Mouse (Mus musculus): Measurements from ENCODE around the gene Tbc1d13. TPM values are rescaled to one million over a fixed set of nuclear protein-coding genes. Genes with fewer than 3 reads are reported as not detected.
A peak's percentile ranks its signal among the peaks of the same experiment; 100 is the strongest.
"Not testable (repeated sequence)": the region's sequence is repeated elsewhere in the genome, so short reads cannot be mapped to it uniquely, and the experiment has no call there.

Tbc1d13 gene
- polyA plus RNA-seq, 1 experiment from 2014 or later: 14.6 TPM

DNA sequence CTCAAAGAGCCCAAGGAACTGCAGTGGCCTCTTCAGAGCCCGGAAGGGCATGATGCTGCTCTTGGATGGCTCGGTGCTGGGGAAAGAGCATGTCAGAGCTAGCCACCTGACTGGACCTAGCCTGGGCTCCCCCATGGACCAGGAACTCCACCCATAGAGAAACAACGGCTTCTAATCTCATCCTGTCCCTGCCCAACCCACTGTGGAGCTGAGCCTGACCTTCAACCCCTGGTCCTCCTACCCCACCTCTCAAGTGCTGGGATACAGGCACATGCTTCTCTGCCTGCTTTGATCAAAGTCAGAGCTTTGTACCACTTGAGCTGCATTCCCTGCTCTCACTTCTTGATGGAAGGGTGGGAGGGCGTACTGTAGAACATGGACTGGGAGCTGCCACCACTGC lies 25.3 kb upstream of the Tbc1d13 start:
- Histone ChIP-seq H3K4me2 (no peak overlapping the region), H3K4me3 (no peak overlapping the region), H3K4me1 (replicated peaks) (no peaks in the 10 kb centered on the region), H3K9me3 (no peaks in the 10 kb centered on the region), H3K36me3 (peaks cover 96% of the 10 kb centered on the region), H3K27me3 (no peaks in the 10 kb centered on the region), H3K27ac (no peak overlapping the region), H3K9ac (no peak overlapping the region)
- 91% methylated on average over 4 of the region's 4 CpGs for WGBS
- ATAC-seq (ENCODE audit: low FRiP score): no peak

- Histone ChIP-seq H3K27ac (no peak overlapping the region), H3K4me1 (replicated peaks) (no peaks in the 10 kb centered on the region), H3K27me3 (no peaks in the 10 kb centered on the region), H3K4me2 (no peak overlapping the region), H3K4me3 (no peak overlapping the region), H3K9me3 (no peaks in the 10 kb centered on the region), H3K36me3 (peaks cover 75% of the 10 kb centered on the region), H3K9ac (no peak overlapping the region)
- WGBS: 95% methylated on average over 2 of the region's 2 CpGs
- no peak for ATAC-seq (ENCODE audit: low FRiP score)
Measured at GRCm38 (mm10) chr2:30111500-30111899, 22.0 kb upstream of the Tbc1d13 start.

DNA sequence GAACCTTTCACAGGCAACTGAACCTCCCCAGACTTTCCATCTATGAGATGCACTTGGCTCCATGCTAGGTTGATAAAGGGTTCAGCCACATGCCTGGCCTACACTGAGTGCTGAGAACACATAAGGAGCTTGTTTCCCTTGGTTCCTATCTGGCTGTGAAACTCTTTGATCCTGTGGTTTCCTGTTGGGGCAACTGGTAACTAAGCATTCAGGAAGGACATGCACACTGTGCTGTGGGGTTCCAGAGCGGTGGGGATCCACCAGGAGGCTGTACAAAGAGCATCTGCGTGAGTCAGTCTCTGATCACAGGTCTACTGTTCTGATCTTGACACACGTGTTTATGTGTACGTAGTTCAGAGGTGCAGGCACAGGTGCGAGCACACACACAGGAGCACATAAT lies 21.0 kb upstream of the Tbc1d13 start:
- H3K4me1 ChIP-seq (replicated peaks): no peaks in the 10 kb centered on the region
- H3K4me2 ChIP-seq: no peak overlapping the region
- peaks cover 65% of the 10 kb centered on the region for H3K36me3 ChIP-seq
- H3K27ac ChIP-seq: no peak overlapping the region
- no peak for ATAC-seq (ENCODE audit: low FRiP score)
- 97% methylated on average over 5 of the region's 5 CpGs for WGBS
- no peaks in the 10 kb centered on the region for H3K27me3 ChIP-seq
- H3K4me3 ChIP-seq: no peak overlapping the region
- no peaks in the 10 kb centered on the region for H3K9me3 ChIP-seq
- H3K9ac ChIP-seq: no peak overlapping the region

- Histone ChIP-seq H3K36me3 (peaks cover 18% of the 10 kb centered on the region), H3K4me1 (replicated peaks) (peaks cover 45% of the 10 kb centered on the region), H3K4me2 (peak overlapping the region; percentile 25; the same call in 1 of the 2 replicates), H3K27me3 (no peaks in the 10 kb centered on the region), H3K9ac (0 out of 2 replicates have a peak overlapping the region, but pooled peaks have one; percentile 26), H3K27ac (peak overlapping the region; percentile 73), H3K4me3 (no peak overlapping the region), H3K9me3 (no peaks in the 10 kb centered on the region)
- WGBS: 16% methylated on average over 6 of the region's 6 CpGs
- ATAC-seq (ENCODE audit: low FRiP score): no peak
Measured at GRCm38 (mm10) chr2:30119641-30120051, 13.9 kb upstream of the Tbc1d13 start.

- peaks cover 51% of the 10 kb centered on the region for H3K4me1 ChIP-seq (replicated peaks)
- no peak overlapping the region for H3K4me2 ChIP-seq
- H3K9ac ChIP-seq: peak overlapping the region; percentile 46; the same call in 1 of the 2 replicates
- H3K27ac ChIP-seq: peak overlapping the region; percentile 73
- no peaks in the 10 kb centered on the region for H3K27me3 ChIP-seq
- H3K9me3 ChIP-seq: no peaks in the 10 kb centered on the region
- ATAC-seq (ENCODE audit: low FRiP score): no peak
- H3K4me3 ChIP-seq: no peak overlapping the region
- 75% methylated on average over 4 of the region's 4 CpGs for WGBS
- H3K36me3 ChIP-seq: peaks cover 13% of the 10 kb centered on the region
Measured at GRCm38 (mm10) chr2:30120269-30120668, 13.3 kb upstream of the Tbc1d13 start.

GRCm38 (mm10) chr2:30122766-30123165 lies 10.8 kb upstream of the Tbc1d13 start:
- Histone ChIP-seq H3K27ac (no peak overlapping the region), H3K9me3 (no peaks in the 10 kb centered on the region), H3K9ac (no peak overlapping the region), H3K4me1 (replicated peaks) (peaks cover 54% of the 10 kb centered on the region), H3K4me2 (peak overlapping the region; percentile 93), H3K27me3 (no peaks in the 10 kb centered on the region), H3K4me3 (no peak overlapping the region), H3K36me3 (peaks cover 13% of the 10 kb centered on the region)
- no peak for ATAC-seq (ENCODE audit: low FRiP score)
- WGBS: 90% methylated on average over 5 of the region's 5 CpGs

DNA sequence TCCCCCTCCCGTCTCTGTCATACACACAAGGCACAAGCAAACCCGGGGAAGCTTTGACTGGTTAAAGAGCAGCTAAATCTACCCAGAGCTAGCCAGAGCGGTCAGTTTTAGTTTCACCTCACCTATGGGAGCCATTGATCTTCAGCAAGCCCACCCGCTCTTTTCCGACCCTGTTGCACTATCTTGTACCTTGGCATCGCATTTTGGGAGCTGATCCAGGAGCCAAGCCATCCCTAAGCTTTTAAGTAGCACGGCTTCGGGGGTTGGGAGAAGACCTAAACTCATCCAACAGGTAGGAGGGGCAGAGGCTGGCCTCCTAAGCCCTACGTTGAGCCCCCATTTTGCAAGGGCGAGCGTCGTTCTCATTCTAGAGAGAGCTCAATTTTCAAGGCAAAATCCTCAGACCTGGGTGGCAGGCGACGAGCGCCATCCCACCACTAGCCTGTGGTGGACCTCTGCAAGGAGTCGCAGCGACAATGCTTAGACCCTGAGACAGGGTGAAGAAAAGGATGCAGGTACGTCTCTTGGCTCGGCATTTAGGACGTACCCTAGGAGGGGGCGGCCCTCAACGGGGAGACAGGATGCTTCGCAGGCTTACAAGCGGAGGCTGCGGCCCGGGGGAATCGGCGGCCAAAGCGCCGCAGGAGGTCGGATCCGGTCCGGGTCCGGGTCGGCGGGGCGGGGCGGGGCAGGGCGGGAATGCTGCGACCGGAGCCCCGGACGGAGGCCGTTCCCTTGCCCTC lies 9.6 kb upstream of the Tbc1d13 start:
- peak overlapping the region; percentile 94 for H3K27ac ChIP-seq
- H3K4me3 ChIP-seq: peak overlapping the region; percentile 70
- peaks cover 13% of the 10 kb centered on the region for H3K36me3 ChIP-seq
- peak; percentile 67 for ATAC-seq (ENCODE audit: low FRiP score)
- H3K4me1 ChIP-seq (replicated peaks): peaks cover 52% of the 10 kb centered on the region
- no peaks in the 10 kb centered on the region for H3K9me3 ChIP-seq
- H3K4me2 ChIP-seq: peak overlapping the region; percentile 93
- H3K9ac ChIP-seq: peak overlapping the region; percentile 87
- 1% methylated on average over 44 of the region's 44 CpGs for WGBS
- H3K27me3 ChIP-seq: no peaks in the 10 kb centered on the region

- peak within 1 kb of the TSS; percentile 70 for H3K4me3 ChIP-seq
- H3K4me2 ChIP-seq: peak within 1 kb of the TSS; percentile 93
- WGBS: 11% methylated on average over 31 of the region's 31 CpGs
- H3K4me1 ChIP-seq (replicated peaks): peaks cover 45% of the 10 kb centered on the region
- peak; percentile 96 for ATAC-seq (ENCODE audit: low FRiP score)
- H3K9me3 ChIP-seq: no peaks in the 10 kb centered on the region
- H3K27ac ChIP-seq: peak within 1 kb of the TSS; percentile 94
- H3K9ac ChIP-seq: peak within 1 kb of the TSS; percentile 87
- peaks cover 13% of the 10 kb centered on the region for H3K36me3 ChIP-seq
- H3K27me3 ChIP-seq: no peaks in the 10 kb centered on the region
Measured at GRCm38 (mm10) chr2:30124472-30125274, 8.9 kb upstream of the Tbc1d13 start, which contains the start of gene Zer1. Zer1 (minus strand) TSS chr2:30124585.

DNA sequence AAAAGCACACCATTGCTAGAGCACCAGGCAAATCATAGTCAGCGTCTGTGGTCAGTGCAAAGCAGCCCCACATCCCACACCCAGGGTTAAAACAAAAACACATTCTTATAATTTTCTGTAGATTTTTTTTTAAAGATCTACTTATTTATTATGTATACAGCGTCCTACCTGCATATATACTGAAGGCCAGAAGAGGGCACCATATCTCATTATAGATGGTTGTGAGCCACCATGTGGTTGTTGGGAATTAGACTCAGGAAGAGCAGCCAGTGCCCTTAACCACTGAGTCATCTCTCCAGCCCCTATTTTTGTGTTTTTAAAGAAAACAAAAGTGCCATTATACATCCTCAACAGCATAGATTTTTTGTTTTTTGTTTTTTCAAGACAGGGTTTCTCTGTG lies 4.8 kb upstream of the Tbc1d13 start:
- H3K36me3 ChIP-seq: no peaks in the 10 kb centered on the region
- no peak overlapping the region for H3K4me2 ChIP-seq
- peaks cover 16% of the 10 kb centered on the region for H3K4me1 ChIP-seq (replicated peaks)
- WGBS: 40% methylated on average over 2 of the region's 2 CpGs
- no peak overlapping the region for H3K9ac ChIP-seq
- no peaks in the 10 kb centered on the region for H3K27me3 ChIP-seq
- H3K4me3 ChIP-seq: no peak overlapping the region
- no peaks in the 10 kb centered on the region for H3K9me3 ChIP-seq
- no peak overlapping the region for H3K27ac ChIP-seq
- ATAC-seq (ENCODE audit: low FRiP score): no peak

DNA sequence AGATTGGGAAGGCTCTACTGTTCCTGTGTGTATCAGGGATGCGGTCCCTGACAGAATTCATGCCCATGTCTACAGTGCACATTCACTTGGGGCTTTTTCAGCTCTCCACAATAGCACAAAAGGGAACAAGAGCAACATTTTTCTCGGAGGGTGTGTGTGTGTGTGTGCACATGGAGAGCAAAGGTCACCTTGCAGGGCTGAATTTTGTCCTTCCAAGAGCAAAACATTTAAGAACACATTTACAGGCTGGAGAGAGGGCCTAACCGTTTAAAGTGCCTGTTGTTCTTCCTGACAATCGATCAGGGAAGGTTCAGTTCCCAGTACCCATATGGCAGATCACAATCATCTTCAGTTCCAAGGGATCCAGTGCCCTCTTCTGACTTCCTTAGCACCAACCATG lies 3.4 kb upstream of the Tbc1d13 start:
- Histone ChIP-seq H3K9me3 (no peaks in the 10 kb centered on the region), H3K27me3 (no peaks in the 10 kb centered on the region), H3K4me2 (no peak overlapping the region), H3K9ac (no peak overlapping the region), H3K27ac (no peak overlapping the region), H3K4me1 (replicated peaks) (peaks cover 20% of the 10 kb centered on the region), H3K36me3 (peaks cover under 1% of the 10 kb centered on the region; the same call in 1 of the 2 replicates), H3K4me3 (no peak overlapping the region)
- no peak for ATAC-seq (ENCODE audit: low FRiP score)
- WGBS: 89% methylated on average over 4 of the region's 4 CpGs

GRCm38 (mm10) chr2:30131240-30131639 lies 2.3 kb upstream of the Tbc1d13 start:
- not testable (repeated sequence) for H3K9me3 ChIP-seq; H3K4me2 ChIP-seq; H3K9ac ChIP-seq; H3K4me3 ChIP-seq; H3K27me3 ChIP-seq; H3K27ac ChIP-seq; ATAC-seq (ENCODE audit: low FRiP score)
- Histone ChIP-seq H3K36me3 (peaks cover 11% of the 10 kb centered on the region), H3K4me1 (replicated peaks) (peaks cover 28% of the 10 kb centered on the region)
- WGBS: 78% methylated on average over 5 of the region's 5 CpGs

- WGBS: 29% methylated on average over 16 of the region's 16 CpGs
- H3K4me3 ChIP-seq: peak overlapping the region; percentile 74
- no peaks in the 10 kb centered on the region for H3K9me3 ChIP-seq
- H3K9ac ChIP-seq: peak overlapping the region; percentile 89
- H3K4me1 ChIP-seq (replicated peaks): peaks cover 31% of the 10 kb centered on the region
- no peaks in the 10 kb centered on the region for H3K27me3 ChIP-seq
- peaks cover 27% of the 10 kb centered on the region for H3K36me3 ChIP-seq
- ATAC-seq (ENCODE audit: low FRiP score): peak; percentile 26
- peak overlapping the region; percentile 88 for H3K27ac ChIP-seq
- peak overlapping the region; percentile 97 for H3K4me2 ChIP-seq
Measured at GRCm38 (mm10) chr2:30132801-30133612, 539 bp upstream of the Tbc1d13 start.

Measured in hindbrain, embryonic 13.5 days (tissue).